Mouse (Mus musculus): ENCODE measurements around the gene Mink1.

- no peak for TF ChIP-seq CTCF (IDR thresholded peaks at IDR 0.05; ENCODE audit: borderline replicate concordance, insufficient read depth, low read depth, low read length)
- no peak for TF ChIP-seq POLR2A (IDR thresholded peaks at IDR 0.05; ENCODE audit: borderline replicate concordance, insufficient read depth, low read length)
Measured at GRCm38 (mm10) chr11:70615516-70616093, 52.9 kb downstream of the Mink1 start, which contains the start of gene 4930544D05Rik.
